Mouse (Mus musculus) brain, embryonic 14.5 days (tissue): ENCODE measurements around the gene Esyt1.

Experiments
- CTCF ChIP-seq: fragments of 200-500 bp; IDR thresholded peaks from 2 replicates; pipeline ENCODE4 v1.5.1; 2012; ENCODE audit warnings: inconsistent platforms, mild to moderate bottlenecking, moderate library complexity, borderline replicate concordance; ENCODE audit not compliant: insufficient read depth, insufficient read length; ENCODE audit errors: extremely low read depth
- POLR2A ChIP-seq: fragments of 200-500 bp; IDR thresholded peaks from 2 replicates; pipeline ENCODE4 v1.6.1; 2012; ENCODE audit warnings: mild to moderate bottlenecking, inconsistent platforms, borderline replicate concordance; ENCODE audit not compliant: poor library complexity, insufficient read depth, insufficient read length, severe bottlenecking; ENCODE audit errors: extremely low read depth

- TF ChIP-seq POLR2A: no peak
- peak; percentile 12; the same call in 1 of the 2 replicates for TF ChIP-seq CTCF
Observed at GRCm38 (mm10) chr10:128495270-128495669, 30.4 kb downstream of the Esyt1 start.
